Mouse (Mus musculus): ENCODE results near the gene Zfp691.

- TF ChIP-seq CTCF (IDR thresholded peaks at IDR 0.05; ENCODE audit: low read depth, low read length) (no peak), EP300 (IDR thresholded peaks at IDR 0.05; ENCODE audit: insufficient read depth, low read depth, low read length) (no peak)
Measured at GRCm38 (mm10) chr4:119138776-119139175, 35.2 kb downstream of the Zfp691 start.
